Mouse (Mus musculus) hindbrain, embryonic 16.5 days (tissue): ENCODE results near the gene Trib2. TPM values are rescaled to one million over a fixed set of nuclear protein-coding genes. Genes with fewer than 3 reads are reported as not detected.

Source experiments
- microRNA-seq: library from miRNA; unstranded; fragments of <30 nt; microRNA quantifications from one replicate; pipeline ENCODE4, GENCODE M21; 2017
- polyA plus RNA-seq: library from polyadenylated mRNA; unstranded; fragments of >200 nt; fragmentation: Nextera tagmentation; extraction: Ambion mirVana; gene quantifications from 2 replicates; pipeline ENCODE4 v1.2.1, GENCODE M21; 2015

The Trib2 gene
- polyA plus RNA-seq, 1 experiment from 2014 or later, result 124 TPM

Small RNA genes lying within 50 kb of the gene (microRNA-seq; reads per million reads assigned to microRNA genes)
- gene Mir6387, result not detected
